Mouse (Mus musculus) left cerebral cortex, postnatal 14 days (tissue): Measurements from ENCODE around the gene H2-T22. TPM values are rescaled to one million over a fixed set of nuclear protein-coding genes. Genes with fewer than 3 reads are reported as not detected.
"Not testable (repeated sequence)": the region's sequence is repeated elsewhere in the genome, so short reads cannot be mapped to it uniquely, and the experiment has no call there.

Experiments used
- DNase-seq, 2 experiments: peaks; one replicate each; pipeline ENCODE4 v3.0.0; 2021 to 2022; ENCODE audit warnings: low spot score in 2 of 2, mixed read lengths in 1 of 2
- intact Hi-C: fragments of 180-260 bp; cut with DNase I; formaldehyde crosslinking; loops from one replicate; pipeline ENCODE4 v1.15.1; 2025
- long read RNA-seq, 2 experiments: library from polyadenylated mRNA; stranded (forward); transcript quantifications; one replicate each; pipeline ENCODE4 v2.0.0; 2021
- total RNA-seq, 2 experiments: library from RNA; stranded (reverse); gene quantifications; 2 replicates each; pipeline ENCODE4 v1.2.3; 2021

Gene H2-T22
- 1 to 10 TPM; 4.3 to 6.7 TPM for total RNA-seq
- long read RNA-seq, experiment 1, partial matches to known transcripts = 3 of 7 reads
- long read RNA-seq, experiment 1, other reads (novel, unspliced or antisense) = 0 of 7 reads
- long read RNA-seq, experiment 2, partial matches to known transcripts = 3 of 6 reads
- long read RNA-seq, experiment 2, other reads (novel, unspliced or antisense) = 2 of 6 reads

GRCm38 (mm10) chr17:36042610-36043169 is at the start of gene H2-T22, which contains the start of gene Gm6034:
H2-T22 (minus strand) TSS chr17:36042747.
Gm6034 (plus strand) TSS chr17:36042961.
- intact Hi-C loops = not testable (repeated sequence)
- peak; percentile 69 to 89 for DNase-seq

GRCm38 (mm10) chr17:36091933-36092332 is 49.4 kb upstream of the H2-T22 start:
- DNase-seq, intact Hi-C loops: not testable (repeated sequence)

GRCm38 (mm10) chr17:36085976-36086375 is 43.4 kb upstream of the H2-T22 start:
- DNase-seq, intact Hi-C loops: not testable (repeated sequence)

GRCm38 (mm10) chr17:36083870-36084451 is 41.4 kb upstream of the H2-T22 start:
- intact Hi-C loops = no loop called here
- no peak for DNase-seq

- intact Hi-C loops = no loop called here
- DNase-seq = no peak
Measured at GRCm38 (mm10) chr17:36083266-36083869, 40.8 kb upstream of the H2-T22 start.

GRCm38 (mm10) chr17:36082519-36083232 is 40.1 kb upstream of the H2-T22 start:
- DNase-seq, intact Hi-C loops: not testable (repeated sequence)

- intact Hi-C loops, DNase-seq: not testable (repeated sequence)
Measured at GRCm38 (mm10) chr17:36081901-36082300, 39.4 kb upstream of the H2-T22 start.

GRCm38 (mm10) chr17:36060829-36061228 is 18.3 kb upstream of the H2-T22 start:
- intact Hi-C loops = loop anchor here (10.0 kb wide), 2 partner anchors 74 to 134 kb away; partner anchors contain the start of gene H2-T3
- DNase-seq = peak; percentile 93

- DNase-seq, intact Hi-C loops: not testable (repeated sequence)
Measured at GRCm38 (mm10) chr17:36058362-36058761, 15.8 kb upstream of the H2-T22 start, which contains the start of gene Gm11127. Gm11127 (minus strand) TSS chr17:36058371.

- DNase-seq, intact Hi-C loops: not testable (repeated sequence)
Measured at GRCm38 (mm10) chr17:36057927-36058326, 15.4 kb upstream of the H2-T22 start.

- intact Hi-C loops = no loop called here
- no peak for DNase-seq
Measured at GRCm38 (mm10) chr17:36043286-36043685, 739 bp upstream of the H2-T22 start.

- intact Hi-C loops, DNase-seq: not testable (repeated sequence)
Measured at GRCm38 (mm10) chr17:36042055-36042454, 492 bp downstream of the H2-T22 start.

- DNase-seq, intact Hi-C loops: not testable (repeated sequence)
Measured at GRCm38 (mm10) chr17:36040604-36041003, 1.9 kb downstream of the H2-T22 start.

GRCm38 (mm10) chr17:36036126-36036525 is 6.4 kb downstream of the H2-T22 start:
- DNase-seq = not testable (repeated sequence)
- intact Hi-C loops = loop anchor here (2.0 kb wide), 1 partner anchor 39 kb away; no protein-coding TSS in a partner anchor

GRCm38 (mm10) chr17:36035010-36035638 is 7.4 kb downstream of the H2-T22 start:
- peak in 1 of 2 experiments; percentile 59 for DNase-seq
- intact Hi-C loops = not testable (repeated sequence)

- DNase-seq, intact Hi-C loops: not testable (repeated sequence)
Measured at GRCm38 (mm10) chr17:36034524-36034923, 8.0 kb downstream of the H2-T22 start.

GRCm38 (mm10) chr17:36032351-36032875 is 10.1 kb downstream of the H2-T22 start, which contains the start of gene H2-T23:
H2-T23 (minus strand) TSS chr17:36032855.
- DNase-seq, intact Hi-C loops: not testable (repeated sequence)

GRCm38 (mm10) chr17:36031583-36032331 is 10.8 kb downstream of the H2-T22 start:
- peak; percentile 51 to 62 for DNase-seq

More at GRCm38 (mm10) chr17:36031583-36032331, 10.8 kb downstream of the H2-T22 start:
- intact Hi-C loops = not testable (repeated sequence)
